Mouse (Mus musculus) ES-Bruce4 (cell line): ENCODE results near the gene Slc19a2. TPM values are rescaled to one million over a fixed set of nuclear protein-coding genes. Genes with fewer than 3 reads are reported as not detected.
"Not testable (repeated sequence)": the region's sequence is repeated elsewhere in the genome, so short reads cannot be mapped to it uniquely, and the experiment has no call there.

Source experiments
- H3K27ac ChIP-seq: 2 replicates; pipeline ENCODE4 v1.5.1; 2012; ENCODE audit warnings: low read length, inconsistent platforms; ENCODE audit not compliant: insufficient read depth
- H3K27me3 ChIP-seq: 2 replicates; pipeline ENCODE4 v1.6.1; 2012; ENCODE audit warnings: mild to moderate bottlenecking, low read length, inconsistent platforms; ENCODE audit not compliant: control insufficient read depth, poor library complexity, insufficient read depth, severe bottlenecking
- H3K36me3 ChIP-seq: 2 replicates; pipeline ENCODE4 v1.6.1; 2012; ENCODE audit warnings: inconsistent platforms, mild to moderate bottlenecking, low read length, moderate library complexity; ENCODE audit not compliant: control insufficient read depth, poor library complexity, insufficient read depth, severe bottlenecking
- H3K4me1 ChIP-seq: one replicate; pipeline ENCODE4 v1.8.1; 2011; ENCODE audit warnings: low read length; ENCODE audit not compliant: control insufficient read depth, insufficient read depth
- H3K4me3 ChIP-seq: 2 replicates; pipeline ENCODE4 v1.5.1; 2011; ENCODE audit warnings: low read depth, mild to moderate bottlenecking, low read length
- H3K9ac ChIP-seq: 2 replicates; pipeline ENCODE4 v1.6.1; 2012; ENCODE audit warnings: low read depth, mild to moderate bottlenecking, inconsistent platforms; ENCODE audit not compliant: poor library complexity, severe bottlenecking
- H3K9me3 ChIP-seq: replicated peaks from 2 replicates; pipeline ENCODE4 v1.6.1; 2012; ENCODE audit warnings: mild to moderate bottlenecking, low read length, inconsistent platforms; ENCODE audit not compliant: control insufficient read depth, poor library complexity, insufficient read depth, severe bottlenecking
- CTCF ChIP-seq: IDR thresholded peaks from one replicate; pipeline ENCODE4 v1.8.1; 2011; ENCODE audit warnings: low read depth, low read length
- EP300 ChIP-seq: IDR thresholded peaks from 2 replicates; pipeline ENCODE4 v1.6.1; 2011; ENCODE audit warnings: low read depth, low read length; ENCODE audit not compliant: insufficient read depth
- POLR2A ChIP-seq: IDR thresholded peaks from one replicate; pipeline ENCODE4 v1.8.1; 2011; ENCODE audit warnings: low read length; ENCODE audit not compliant: insufficient read depth
- polyA plus RNA-seq: library from polyadenylated mRNA; stranded (reverse); fragments of >200 nt; gene quantifications from 2 replicates; pipeline ENCODE4 v1.2.4, GENCODE M21; 2011; ENCODE audit warnings: low read depth; ENCODE audit not compliant: missing spikeins, insufficient read depth, insufficient read length

Gene Slc19a2
- polyA plus RNA-seq, 1 experiment, result 59.3 TPM

DNA sequence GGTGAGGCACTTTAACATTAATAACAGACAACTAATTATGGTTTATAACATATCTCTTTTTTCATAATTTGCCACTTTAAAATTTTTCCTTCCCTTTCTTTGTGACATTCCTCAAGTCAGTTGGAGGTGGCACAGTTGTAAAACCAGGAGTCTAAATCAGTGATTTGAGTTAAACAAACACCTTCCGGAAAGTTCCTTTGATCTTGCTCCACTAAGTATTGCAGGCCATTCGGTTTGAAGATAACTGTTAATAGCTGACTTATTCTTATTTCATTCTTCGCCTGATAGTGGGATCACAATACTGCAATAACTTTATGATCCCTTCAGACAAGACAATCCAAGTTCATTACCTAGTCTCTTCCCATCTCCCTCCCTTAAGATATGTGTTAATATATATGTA is 33.7 kb upstream of the Slc19a2 start:
- Histone ChIP-seq H3K36me3 (no peaks in the 10 kb centered on the region), H3K4me3 (no peak overlapping the region), H3K9ac (no peak overlapping the region), H3K9me3 (no peaks in the 10 kb centered on the region), H3K27ac (no peak overlapping the region), H3K27me3 (no peaks in the 10 kb centered on the region), H3K4me1 (no peaks in the 10 kb centered on the region)
- no peak for TF ChIP-seq POLR2A
- no peak for TF ChIP-seq CTCF
- no peak for TF ChIP-seq EP300

DNA sequence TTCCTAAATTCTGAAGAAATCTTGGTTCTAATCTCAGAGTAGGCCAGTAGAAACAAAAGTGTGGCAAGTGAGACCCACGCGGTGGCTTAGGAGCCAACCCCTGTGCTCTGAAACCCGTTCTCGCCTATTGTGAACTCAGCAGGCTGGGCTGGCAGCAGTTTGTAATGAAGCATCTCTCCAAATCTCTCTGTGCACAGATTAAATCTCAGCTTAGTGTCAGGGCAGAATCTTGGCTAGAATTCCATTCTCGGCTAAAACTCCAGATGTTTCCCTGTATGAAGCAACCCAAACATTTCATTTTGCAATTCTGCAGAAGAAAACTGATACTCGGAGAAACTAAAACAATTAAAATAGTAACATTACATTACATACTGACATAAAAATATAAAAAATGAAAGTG is 33.3 kb upstream of the Slc19a2 start:
- Histone ChIP-seq H3K9me3 (no peaks in the 10 kb centered on the region), H3K4me1 (no peaks in the 10 kb centered on the region), H3K4me3 (no peak overlapping the region), H3K27ac (no peak overlapping the region), H3K27me3 (no peaks in the 10 kb centered on the region), H3K9ac (no peak overlapping the region), H3K36me3 (no peaks in the 10 kb centered on the region)
- no peak for TF ChIP-seq EP300
- TF ChIP-seq POLR2A, result no peak
- no peak for TF ChIP-seq CTCF

DNA sequence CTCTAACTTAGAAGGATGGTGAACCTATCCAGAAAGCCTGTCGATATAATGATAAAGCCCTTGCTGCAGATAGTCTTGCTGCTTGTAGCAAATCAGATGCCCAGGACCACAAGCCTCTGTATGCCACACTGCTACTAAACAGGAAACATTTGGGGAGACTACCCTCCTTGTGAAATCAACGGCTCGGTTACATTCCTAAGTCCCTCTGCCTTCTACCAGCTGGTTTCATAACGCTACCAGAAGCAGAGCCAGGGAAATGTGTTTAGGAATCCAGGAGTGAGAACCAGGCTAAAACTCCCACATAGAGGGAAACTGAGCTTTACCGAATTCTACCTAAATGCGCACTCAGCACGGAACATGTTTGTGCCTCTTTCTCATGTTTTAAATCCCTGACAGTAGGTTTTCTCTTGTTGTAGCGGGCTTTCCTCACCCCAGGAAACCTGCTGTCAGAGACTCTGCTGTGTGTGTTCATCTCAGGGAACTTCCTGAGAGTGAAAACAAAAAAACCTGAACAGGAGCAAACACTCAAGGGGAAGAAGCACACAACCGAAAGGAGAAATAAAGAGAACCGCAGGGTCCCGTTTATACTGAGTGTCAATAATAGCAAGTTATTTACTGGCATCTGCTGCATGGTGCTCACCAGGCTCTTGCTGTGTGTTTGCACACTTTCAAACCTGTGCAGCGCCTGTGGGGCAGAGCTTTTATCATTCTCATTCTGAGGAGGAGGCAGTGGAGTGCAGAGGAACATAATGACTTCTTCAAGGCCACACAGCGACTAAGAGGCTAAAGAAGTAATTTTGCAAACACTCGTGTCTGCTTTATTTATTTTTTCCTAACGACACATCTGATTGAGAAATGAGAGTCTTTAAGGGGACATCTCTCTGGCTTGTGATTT is 30.8 kb upstream of the Slc19a2 start:
- Histone ChIP-seq H3K27me3 (no peaks in the 10 kb centered on the region), H3K4me3 (no peak overlapping the region), H3K27ac (no peak overlapping the region), H3K9me3 (no peaks in the 10 kb centered on the region), H3K9ac (no peak overlapping the region), H3K36me3 (no peaks in the 10 kb centered on the region), H3K4me1 (no peaks in the 10 kb centered on the region)
- no peak for TF ChIP-seq POLR2A
- TF ChIP-seq EP300, result no peak
- TF ChIP-seq CTCF, result no peak

DNA sequence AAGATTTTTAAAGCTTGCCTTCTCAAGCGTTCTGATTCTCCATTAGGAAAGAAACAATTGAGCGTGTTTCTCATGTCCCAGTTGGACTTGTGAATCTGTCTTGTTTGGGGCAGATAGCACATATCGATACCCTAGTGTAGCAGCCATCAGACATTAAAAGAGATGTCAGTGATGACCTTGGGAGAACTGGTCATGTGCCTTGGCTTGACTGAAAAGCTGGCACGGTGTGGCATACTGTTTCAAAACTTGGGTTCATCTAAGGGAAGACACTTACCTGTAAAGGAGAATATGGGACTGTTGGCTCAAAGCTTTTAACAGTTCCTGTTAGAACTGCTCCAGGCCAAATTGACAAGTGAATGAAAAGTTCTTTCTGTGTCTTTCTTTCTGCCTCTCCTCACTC is 28.6 kb upstream of the Slc19a2 start:
- no peaks in the 10 kb centered on the region for H3K4me1 ChIP-seq
- H3K27ac ChIP-seq, result no peak overlapping the region
- H3K9me3 ChIP-seq, result no peaks in the 10 kb centered on the region
- H3K27me3 ChIP-seq, result no peaks in the 10 kb centered on the region
- no peak overlapping the region for H3K9ac ChIP-seq
- H3K36me3 ChIP-seq, result no peaks in the 10 kb centered on the region
- H3K4me3 ChIP-seq, result no peak overlapping the region
- no peak for TF ChIP-seq EP300
- no peak for TF ChIP-seq CTCF
- no peak for TF ChIP-seq POLR2A

DNA sequence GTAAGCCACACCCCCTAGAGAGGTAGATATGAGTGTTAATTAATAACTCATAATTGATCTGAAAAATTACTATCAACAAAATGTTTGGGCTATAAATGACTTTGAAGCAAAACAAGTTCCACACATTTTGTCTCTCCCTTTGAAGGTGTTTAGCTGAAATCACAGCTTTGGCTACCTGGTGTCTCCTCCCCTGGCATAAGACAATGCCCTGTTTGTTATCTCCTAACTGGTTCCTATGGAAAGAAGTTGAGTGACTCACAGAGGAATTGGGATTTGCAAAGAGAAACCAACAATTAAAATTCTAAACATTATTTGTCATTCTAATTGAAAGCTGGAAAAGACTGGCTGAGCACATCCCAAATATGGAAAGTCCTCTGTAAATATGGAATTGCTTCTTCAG is 25.8 kb upstream of the Slc19a2 start:
- Histone ChIP-seq H3K9me3 (no peaks in the 10 kb centered on the region), H3K27ac (no peak overlapping the region), H3K4me3 (no peak overlapping the region), H3K36me3 (no peaks in the 10 kb centered on the region), H3K9ac (no peak overlapping the region), H3K27me3 (no peaks in the 10 kb centered on the region), H3K4me1 (no peaks in the 10 kb centered on the region)
- no peak for TF ChIP-seq EP300
- TF ChIP-seq CTCF, result no peak
- TF ChIP-seq POLR2A, result no peak

DNA sequence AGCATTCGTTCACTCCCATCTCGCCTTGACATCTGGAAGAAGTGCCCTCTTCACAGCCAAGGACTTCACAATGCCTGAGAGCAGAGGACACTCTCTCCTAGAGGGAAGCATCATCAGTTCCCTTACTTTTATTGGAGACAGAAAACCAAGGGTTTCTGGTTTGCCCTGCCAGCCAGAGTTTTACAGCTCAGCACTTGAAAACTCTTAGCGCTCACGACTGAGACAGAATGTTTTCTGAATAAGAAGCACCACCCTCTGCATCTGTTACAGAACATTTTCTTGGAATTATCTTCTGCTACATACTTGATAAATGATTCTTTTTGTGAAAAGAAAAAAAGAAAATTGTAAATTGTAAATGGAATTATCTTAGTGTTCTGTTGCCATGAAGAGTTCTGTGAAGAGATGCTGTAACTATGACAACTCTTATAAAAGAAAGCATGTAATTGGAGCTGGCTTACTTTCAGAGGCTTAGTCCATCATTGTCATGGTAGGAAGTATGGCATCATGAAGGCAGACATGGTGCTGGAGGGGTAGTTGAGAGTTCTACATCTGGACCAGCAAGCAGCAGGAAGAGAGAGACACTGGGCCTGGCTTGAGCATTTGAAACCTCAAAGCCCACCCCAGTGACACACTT is 16.8 kb upstream of the Slc19a2 start:
- H3K4me1 ChIP-seq, H3K9me3 ChIP-seq, H3K36me3 ChIP-seq, H3K4me3 ChIP-seq, H3K9ac ChIP-seq, H3K27me3 ChIP-seq, H3K27ac ChIP-seq: not testable (repeated sequence)
